Mouse (Mus musculus): ENCODE data around the gene Prrxl1. TPM values are rescaled to one million over a fixed set of nuclear protein-coding genes. Genes with fewer than 3 reads are reported as not detected.

Prrxl1 gene
- polyA plus RNA-seq (2012; fragmentation: generic; extraction: Trizol): not detected

DNA sequence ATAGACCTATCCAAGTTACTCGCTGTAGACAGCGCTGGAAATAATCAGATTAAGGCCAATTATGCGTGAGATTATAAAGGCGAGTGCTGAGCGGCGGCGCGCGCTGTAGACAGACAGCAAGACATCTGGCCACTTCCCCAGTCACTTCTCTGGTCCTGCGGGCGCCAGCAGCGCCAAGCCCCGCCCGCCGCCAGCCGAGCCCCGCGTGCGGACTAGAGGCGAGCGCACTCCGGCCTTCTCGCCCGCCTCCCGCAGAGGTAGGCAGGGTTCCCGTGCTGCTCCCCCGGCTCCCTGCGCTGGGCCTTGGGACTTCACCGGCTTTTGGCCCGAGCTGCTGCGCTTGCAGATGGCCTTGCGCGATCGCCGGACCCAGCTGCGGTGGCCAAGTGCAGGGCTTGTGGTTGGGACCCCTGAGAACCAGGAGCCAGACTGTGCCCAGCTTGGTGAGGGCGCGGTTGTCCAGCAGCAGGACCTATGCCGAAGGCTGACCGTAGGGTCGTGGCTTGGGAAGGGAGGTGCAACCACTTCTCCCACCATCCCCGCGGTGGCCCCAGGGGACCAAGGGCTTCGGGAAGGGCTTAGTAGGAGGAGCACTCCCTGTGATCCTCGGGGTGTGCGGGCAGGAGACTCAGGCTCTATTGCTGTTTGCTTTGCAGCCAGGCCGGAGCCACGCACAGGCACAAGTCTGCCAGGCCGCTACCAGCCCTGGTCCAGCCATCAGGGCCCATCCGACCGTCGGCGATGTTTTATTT, at the start of gene Prrxl1:
Prrxl1 (plus strand) TSS at position 118 of the 752 bp plus-strand sequence.
- peaks cover 74% of the 10 kb centered on the region for H3K27me3 ChIP-seq (ENCODE audit: control insufficient read depth, insufficient read depth, insufficient read length)
- no peaks in the 10 kb centered on the region for H3K79me2 ChIP-seq (ENCODE audit: control insufficient read depth, insufficient read depth)
- H3K36me3 ChIP-seq (ENCODE audit: control insufficient read depth, insufficient read depth): no peaks in the 10 kb centered on the region
- H3ac ChIP-seq (ENCODE audit: control insufficient read depth, insufficient read length): no peak within 1 kb of the TSS
- H3K4me2 ChIP-seq (ENCODE audit: low read depth): no peak within 1 kb of the TSS
- no peak within 1 kb of the TSS for H3K4me3 ChIP-seq
- TF ChIP-seq TCF3 (IDR thresholded peaks at IDR 0.05; ENCODE audit: insufficient read length, low read depth): no peak
- TF ChIP-seq POLR2AphosphoS2 (IDR thresholded peaks at IDR 0.05; ENCODE audit: insufficient read length, low read depth): no peak
- no peak for TF ChIP-seq SRF (IDR thresholded peaks at IDR 0.05; ENCODE audit: control insufficient read depth, insufficient read length, low read depth)

DNA sequence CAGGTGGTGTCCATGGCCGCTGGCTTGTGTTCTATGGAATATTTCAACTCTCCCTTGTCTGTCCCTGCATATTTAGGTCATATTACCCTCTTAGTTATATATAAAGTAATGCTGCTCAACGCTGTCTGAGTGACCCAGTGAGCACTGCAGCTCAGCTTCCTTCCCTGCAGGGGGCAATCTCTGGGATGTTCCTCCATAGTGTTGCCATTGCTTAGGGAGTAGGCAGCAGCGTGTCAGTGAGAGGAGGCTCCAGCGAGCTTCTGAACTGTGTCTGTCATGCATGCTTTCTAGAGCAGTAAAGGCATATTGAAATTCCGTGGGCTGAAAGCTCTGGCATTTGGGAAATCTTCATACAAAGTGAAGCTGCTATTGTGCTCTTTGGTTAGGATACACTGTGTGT, 47.4 kb upstream of the Prrxl1 start:
- Histone ChIP-seq H3K27me3 (ENCODE audit: control insufficient read depth, insufficient read depth, insufficient read length) (no peaks in the 10 kb centered on the region), H3ac (ENCODE audit: control insufficient read depth, insufficient read length) (no peak overlapping the region), H3K36me3 (ENCODE audit: control insufficient read depth, insufficient read depth) (peaks cover 66% of the 10 kb centered on the region), H3K79me2 (ENCODE audit: control insufficient read depth, insufficient read depth) (no peaks in the 10 kb centered on the region), H3K4me2 (ENCODE audit: low read depth) (no peak overlapping the region), H3K4me3 (no peak overlapping the region)
- TF ChIP-seq MAX (IDR thresholded peaks at IDR 0.05; ENCODE audit: low read depth): no peak
- no peak for TF ChIP-seq SRF (IDR thresholded peaks at IDR 0.05; ENCODE audit: control insufficient read depth, insufficient read length, low read depth)
- no peak for TF ChIP-seq POLR2AphosphoS2 (IDR thresholded peaks at IDR 0.05; ENCODE audit: insufficient read length, low read depth)
- TF ChIP-seq POLR2A (IDR thresholded peaks at IDR 0.05; ENCODE audit: insufficient read length, low read depth): no peak
- TF ChIP-seq REST (IDR thresholded peaks at IDR 0.05; ENCODE audit: insufficient read depth, insufficient read length): no peak
- no peak for TF ChIP-seq TCF3 (IDR thresholded peaks at IDR 0.05; ENCODE audit: insufficient read length, low read depth)
- TF ChIP-seq TCF12 (IDR thresholded peaks at IDR 0.05; ENCODE audit: insufficient read depth, poor library complexity, severe bottlenecking): no peak
- no peak for TF ChIP-seq MYOD1 (IDR thresholded peaks at IDR 0.05; ENCODE audit: control insufficient read depth in 1 of 3, insufficient read length in 2 of 3, low read depth in 2 of 3)
- TF ChIP-seq CEBPB (IDR thresholded peaks at IDR 0.05; ENCODE audit: insufficient read depth, poor library complexity, severe bottlenecking): no peak
- no peak for TF ChIP-seq E2F4 (IDR thresholded peaks at IDR 0.05; ENCODE audit: insufficient read depth)
- no peak for TF ChIP-seq MYOG (IDR thresholded peaks at IDR 0.05; ENCODE audit: control insufficient read depth in 1 of 3, insufficient read depth in 1 of 3, insufficient read length in 2 of 3, low read depth in 2 of 3)
- no peak for TF ChIP-seq USF1 (IDR thresholded peaks at IDR 0.05; ENCODE audit: low read depth)

DNA sequence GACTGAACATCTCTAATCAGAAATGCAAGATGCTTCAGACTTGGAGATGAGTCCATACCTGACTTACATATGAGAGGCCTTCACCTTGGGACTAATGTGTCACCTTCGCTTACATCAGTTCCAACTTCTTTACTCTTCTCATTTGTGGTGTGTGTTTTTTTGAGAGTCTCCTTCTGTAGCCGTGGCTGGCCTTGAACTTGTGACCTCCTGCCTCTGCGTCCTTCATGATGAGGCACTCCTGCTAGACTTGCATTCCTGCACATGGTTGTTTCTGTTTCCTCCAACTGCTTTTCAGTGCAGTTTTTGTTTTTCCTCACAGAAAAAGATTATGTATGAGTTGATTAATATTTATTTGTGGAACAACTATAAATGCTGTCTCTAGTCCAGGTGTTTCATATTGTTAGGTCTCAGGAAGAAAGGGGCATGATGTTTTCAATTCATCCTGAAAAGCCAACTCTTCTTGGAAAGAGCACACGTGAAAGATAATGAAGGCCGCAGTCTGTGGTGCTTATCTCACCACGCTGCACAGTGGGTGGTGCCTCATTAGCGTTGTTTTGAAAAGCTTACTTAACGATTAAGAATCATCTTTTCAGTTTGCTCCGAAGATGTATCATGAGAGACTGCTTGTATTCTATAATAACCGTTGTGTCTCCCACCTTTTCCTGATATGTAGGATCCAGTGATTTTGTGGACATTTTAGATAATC, 45.9 kb upstream of the Prrxl1 start:
- H3K36me3 ChIP-seq (ENCODE audit: control insufficient read depth, insufficient read depth): peaks cover 68% of the 10 kb centered on the region

DNA sequence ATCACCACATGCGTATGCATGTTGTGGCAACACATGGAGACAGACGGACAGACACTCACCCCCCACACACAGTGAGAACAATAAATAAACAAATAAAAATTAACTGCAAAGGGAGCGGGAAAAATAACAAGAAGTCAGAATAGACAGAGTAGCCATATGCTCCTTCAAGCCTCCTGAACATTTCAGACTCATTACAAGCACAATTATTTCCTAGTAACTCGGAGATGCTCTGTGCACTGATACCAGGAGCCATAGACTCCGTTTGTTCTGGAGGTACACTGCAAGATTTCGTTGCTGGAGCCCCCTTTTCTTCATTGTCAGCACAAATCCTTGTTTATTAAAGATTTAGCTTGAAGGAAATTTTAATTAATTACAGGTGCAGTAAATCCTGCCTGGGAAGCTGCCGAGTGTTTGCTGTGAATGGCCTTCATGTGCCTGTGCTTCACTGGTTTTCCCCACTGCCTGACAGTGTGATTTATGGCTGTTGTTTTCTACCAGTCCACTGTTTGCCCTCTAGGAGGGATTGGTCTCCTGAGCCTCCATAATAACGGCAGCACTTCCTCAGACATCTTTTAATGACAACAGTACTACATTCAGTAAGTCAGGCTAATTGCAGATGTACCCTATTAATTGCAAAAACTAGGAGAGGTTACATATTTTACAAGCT, 44.2 kb upstream of the Prrxl1 start:
- TF ChIP-seq TCF12 (IDR thresholded peaks at IDR 0.05; ENCODE audit: insufficient read depth, poor library complexity, severe bottlenecking) (no peak), MAX (IDR thresholded peaks at IDR 0.05; ENCODE audit: low read depth) (no peak), USF1 (IDR thresholded peaks at IDR 0.05; ENCODE audit: low read depth) (no peak), POLR2A (IDR thresholded peaks at IDR 0.05; ENCODE audit: insufficient read length, low read depth) (no peak), TCF3 (IDR thresholded peaks at IDR 0.05; ENCODE audit: insufficient read length, low read depth) (no peak), REST (IDR thresholded peaks at IDR 0.05; ENCODE audit: insufficient read depth, insufficient read length) (no peak), SRF (IDR thresholded peaks at IDR 0.05; ENCODE audit: control insufficient read depth, insufficient read length, low read depth) (no peak), MYOG (IDR thresholded peaks at IDR 0.05; ENCODE audit: control insufficient read depth in 1 of 3, insufficient read depth in 1 of 3, insufficient read length in 2 of 3, low read depth in 2 of 3) (no peak), MYOD1 (IDR thresholded peaks at IDR 0.05; ENCODE audit: control insufficient read depth in 1 of 3, insufficient read length in 2 of 3, low read depth in 2 of 3) (no peak), E2F4 (IDR thresholded peaks at IDR 0.05; ENCODE audit: insufficient read depth) (no peak), CEBPB (IDR thresholded peaks at IDR 0.05; ENCODE audit: insufficient read depth, poor library complexity, severe bottlenecking) (no peak), POLR2AphosphoS2 (IDR thresholded peaks at IDR 0.05; ENCODE audit: insufficient read length, low read depth) (no peak)
- H3K4me3 ChIP-seq: no peak overlapping the region
- H3K27me3 ChIP-seq (ENCODE audit: control insufficient read depth, insufficient read depth, insufficient read length): no peaks in the 10 kb centered on the region
- H3K36me3 ChIP-seq (ENCODE audit: control insufficient read depth, insufficient read depth): peaks cover 59% of the 10 kb centered on the region
- no peak overlapping the region for H3ac ChIP-seq (ENCODE audit: control insufficient read depth, insufficient read length)
- H3K79me2 ChIP-seq (ENCODE audit: control insufficient read depth, insufficient read depth): no peaks in the 10 kb centered on the region
- H3K4me2 ChIP-seq (ENCODE audit: low read depth): no peak overlapping the region

More for the DNA sequence above, 45.9 kb upstream of the Prrxl1 start:
- Histone ChIP-seq H3K4me2 (ENCODE audit: low read depth) (no peak overlapping the region), H3K79me2 (ENCODE audit: control insufficient read depth, insufficient read depth) (no peaks in the 10 kb centered on the region), H3ac (ENCODE audit: control insufficient read depth, insufficient read length) (no peak overlapping the region), H3K27me3 (ENCODE audit: control insufficient read depth, insufficient read depth, insufficient read length) (no peaks in the 10 kb centered on the region), H3K4me3 (no peak overlapping the region)
- TF ChIP-seq MYOD1 (IDR thresholded peaks at IDR 0.05; ENCODE audit: control insufficient read depth in 1 of 3, insufficient read length in 2 of 3, low read depth in 2 of 3): no peak
- TF ChIP-seq CEBPB (IDR thresholded peaks at IDR 0.05; ENCODE audit: insufficient read depth, poor library complexity, severe bottlenecking): no peak
